Comparison of ENCODE assay signal across 9 mouse cellular contexts in genomic region chr9:120349145-120349544, GRCm38 (mm10). TPM values are rescaled to one million over a fixed set of nuclear protein-coding genes. Genes with fewer than 3 reads are reported as not detected.
A peak's percentile ranks its signal among the peaks of the same experiment; 100 is the strongest.
DNase-seq lines count a peak whose midpoint lies in the region; ATAC-seq and TF ChIP-seq lines count a peak whose summit lies in the region.
"Had no signal": no experiment of that assay in that cellular context is flagged by ENCODE, and none has a peak within 500 bp of the region (broad histone marks: within the 10 kb centered on the region; RNA-seq: fewer than 3 reads in every experiment).

No protein-coding gene starts in this region.

- no peak for TF ChIP-seq POLR2A in liver, adult 2 months (IDR thresholded peaks at IDR 0.05; ENCODE audit: extremely low read depth, insufficient read depth, low read length)

- no peak overlapping the region for H3K27ac ChIP-seq in liver, adult 2 months (replicated peaks; ENCODE audit: insufficient read depth, low read depth, low read length)
- no peak overlapping the region for H3K27ac ChIP-seq in liver, postnatal 0 days (ENCODE audit: low read depth)
- H3K27ac ChIP-seq in layer of hippocampus, adult 2 months = peak overlapping the region; percentile 88
- H3K27ac ChIP-seq in midbrain, embryonic 15.5 days = 0 out of 2 replicates have a peak overlapping the region, but pooled peaks have one; percentile 36

- no peak overlapping the region for H3K4me2 ChIP-seq in liver, postnatal 0 days (ENCODE audit: low read depth, low read length)
- H3K4me2 ChIP-seq in midbrain, embryonic 15.5 days = no peak overlapping the region

- peak; percentile 62 for DNase-seq in liver, adult 2 months (ENCODE audit: extremely low read depth, low read depth, low spot score)
- DNase-seq in liver, postnatal 0 days = no peak
- peak; percentile 40 for DNase-seq in cerebellum, adult 8-10 months
- DNase-seq in frontal cortex, postnatal 36 days (ENCODE audit: low spot score in 2 of 2) = peak; percentile 57 to 68
- DNase-seq in layer of hippocampus, adult 2 months (ENCODE audit: low spot score in 2 of 2) = peak; percentile 57 to 81
- no peak for DNase-seq in thymus, postnatal 10 days (ENCODE audit: low spot score in 2 of 2)

- H3K79me2 ChIP-seq in liver, adult 2 months (ENCODE audit: control insufficient read depth, insufficient read depth, low read length) = no peaks in the 10 kb centered on the region

- H3K4me3 ChIP-seq in liver, adult 2 months (ENCODE audit: insufficient read depth, low read depth, low read length) = no peak overlapping the region
- no peak overlapping the region for H3K4me3 ChIP-seq in liver, postnatal 0 days (ENCODE audit: low read depth, low read length)
- H3K4me3 ChIP-seq in layer of hippocampus, adult 2 months = no peak overlapping the region
- no peak overlapping the region for H3K4me3 ChIP-seq in midbrain, embryonic 15.5 days

- no peak for TF ChIP-seq CTCF in liver, adult 2 months (IDR thresholded peaks at IDR 0.05; ENCODE audit: low read depth, low read length)
- no peak for TF ChIP-seq CTCF in liver, postnatal 0 days (IDR thresholded peaks at IDR 0.05; ENCODE audit: low read depth)
- TF ChIP-seq CTCF in layer of hippocampus, adult 2 months (conservative IDR thresholded peaks at IDR 0.05) = no peak

- TF ChIP-seq EP300 in liver, postnatal 0 days (IDR thresholded peaks at IDR 0.05; ENCODE audit: low read depth) = no peak

- H3K9me3 ChIP-seq in liver, postnatal 0 days (ENCODE audit: low read length) = 0 out of 2 replicates have a peak, but pooled peaks cover 3% of the 10 kb centered on the region
- no peaks in the 10 kb centered on the region for H3K9me3 ChIP-seq in midbrain, embryonic 15.5 days

- peaks cover 35% of the 10 kb centered on the region for H3K4me1 ChIP-seq in liver, adult 2 months (ENCODE audit: control insufficient read depth, insufficient read depth, low read length)
- peaks cover 16% of the 10 kb centered on the region for H3K4me1 ChIP-seq in liver, postnatal 0 days (ENCODE audit: insufficient read depth)
- peaks cover 11% of the 10 kb centered on the region for H3K4me1 ChIP-seq in midbrain, embryonic 15.5 days

- no peak for ATAC-seq in liver, postnatal 0 days
- ATAC-seq in midbrain, embryonic 15.5 days (replicated peaks) = peak; percentile 70; the same call in 1 of the 2 replicates
- ATAC-seq in megakaryocyte-erythroid progenitor cell, adult 5-6 weeks (replicated peaks; ENCODE audit: low FRiP score, low TSS enrichment, poor library complexity, severe bottlenecking) = no peak

- H3K9ac ChIP-seq in liver, adult 2 months (ENCODE audit: low read depth, low read length) = no peak overlapping the region
- H3K9ac ChIP-seq in liver, postnatal 0 days (replicated peaks) = no peak overlapping the region
- H3K9ac ChIP-seq in midbrain, embryonic 15.5 days = no peak overlapping the region

- H3K27me3 ChIP-seq in liver, adult 2 months (ENCODE audit: control insufficient read depth, insufficient read depth, low read length) = no peaks in the 10 kb centered on the region; the same call in 1 of the 2 replicates
- no peaks in the 10 kb centered on the region for H3K27me3 ChIP-seq in liver, postnatal 0 days (ENCODE audit: insufficient read depth, low read length)
- H3K27me3 ChIP-seq in midbrain, embryonic 15.5 days (replicated peaks) = no peaks in the 10 kb centered on the region

- H3K36me3 ChIP-seq in liver, adult 2 months (ENCODE audit: control insufficient read depth, insufficient read depth, low read length) = no peaks in the 10 kb centered on the region
- H3K36me3 ChIP-seq in liver, postnatal 0 days (replicated peaks; ENCODE audit: insufficient read depth, low read length) = no peaks in the 10 kb centered on the region
- no peaks in the 10 kb centered on the region for H3K36me3 ChIP-seq in midbrain, embryonic 15.5 days (replicated peaks)

- WGBS in liver, adult 2 months = 36% methylated on average over 4 of the region's 4 CpGs
- WGBS in liver, postnatal 0 days (ENCODE audit: insufficient replicate concordance) = 69% methylated on average over 4 of the region's 4 CpGs
- WGBS in midbrain, embryonic 15.5 days = 56% methylated on average over 4 of the region's 4 CpGs

RNA-seq across cellular contexts. Expression of gene Myrip, which starts 47.8 kb away (rescaled TPM):
- total RNA-seq in liver, adult 2 months (2014; rRNA removed) = 0.13 and 0.28 TPM in 2 replicates
- 0.09 and 0.17 TPM in 2 replicates for polyA plus RNA-seq in liver, adult 2 months (2012; rRNA removed)
- polyA plus RNA-seq in liver, postnatal 0 days (2015; fragmentation: Nextera tagmentation; extraction: Ambion mirVana) = 0.09 TPM in 1 of 2 replicates, not detected in the other
- 10 to 100 TPM; 54.7 to 58.7 TPM for total RNA-seq in layer of hippocampus, adult 2 months (2021)
- 5.2 and 6.5 TPM in 2 replicates for polyA plus RNA-seq in midbrain, embryonic 15.5 days (2015; fragmentation: Nextera tagmentation; extraction: Ambion mirVana)
- total RNA-seq in megakaryocyte-erythroid progenitor cell, adult 5-6 weeks (2014; fragmentation: Nextera tagmentation) = not detected in 2 replicates
- total RNA-seq in megakaryocyte-erythroid progenitor cell, adult 5-6 weeks (2017) = not detected in 2 replicates
- total RNA-seq: hematopoietic stem cell, adult 5-6 weeks had no signal

Comparison
In these comparisons a context has a peak if more than half of its experiments do, and no peak if none do; other contexts are left out.
1. DNase-seq: peak in liver, adult 2 months (single experiment), cerebellum, adult 8-10 months (single experiment), frontal cortex, postnatal 36 days (2 of 2) and layer of hippocampus, adult 2 months (2 of 2); none in liver, postnatal 0 days (single experiment) and thymus, postnatal 10 days (0 of 2).
2. H3K27ac ChIP-seq: peak in layer of hippocampus, adult 2 months (single experiment) and midbrain, embryonic 15.5 days (single experiment); none in liver, adult 2 months (single experiment) and liver, postnatal 0 days (single experiment).
3. RNA of gene Myrip, which starts 47.8 kb away (total RNA-seq): 54.7 to 58.7 TPM in layer of hippocampus, adult 2 months; 0.13 to 0.28 TPM in liver, adult 2 months and not detected in megakaryocyte-erythroid progenitor cell, adult 5-6 weeks; every median in the first group is over 10 times any median in the second.